Mouse (Mus musculus) erythroblast, embryonic 14.5 days (primary cell): ENCODE measurements around the gene 1500015O10Rik. TPM values are rescaled to one million over a fixed set of nuclear protein-coding genes. Genes with fewer than 3 reads are reported as not detected.

ENCODE experiments used
- H3K27me3 ChIP-seq: 2 replicates; pipeline ENCODE4 v1.6.1; 2012; ENCODE audit warnings: inconsistent platforms; ENCODE audit not compliant: control insufficient read depth
- H3K36me3 ChIP-seq: 2 replicates; pipeline ENCODE4 v1.6.1; 2012; ENCODE audit warnings: mild to moderate bottlenecking, inconsistent platforms; ENCODE audit not compliant: control insufficient read depth
- H3K4me1 ChIP-seq: 2 replicates; pipeline ENCODE4 v1.6.1; 2012; ENCODE audit warnings: inconsistent platforms; ENCODE audit not compliant: control insufficient read depth
- H3K4me3 ChIP-seq: replicated peaks from 2 replicates; pipeline ENCODE3; 2012; ENCODE audit warnings: moderate library complexity, mild to moderate bottlenecking, inconsistent platforms
- H3K9me3 ChIP-seq: 2 replicates; pipeline ENCODE4 v1.6.1; 2012; ENCODE audit warnings: low read length, inconsistent platforms, mixed read lengths; ENCODE audit not compliant: control insufficient read depth
- GATA1 ChIP-seq: IDR thresholded peaks from 2 replicates; pipeline ENCODE4 v1.6.1; 2012; ENCODE audit warnings: low read length, inconsistent platforms, mixed read lengths
- TAL1 ChIP-seq: IDR thresholded peaks from 3 replicates; pipeline ENCODE4 v1.6.1; 2012; ENCODE audit warnings: low read length, inconsistent platforms, mixed read lengths
- polyA plus RNA-seq: library from polyadenylated mRNA; stranded (reverse); fragments of >175 nt; gene quantifications from 2 replicates; pipeline ENCODE4 v1.2.3, GENCODE M21; 2012

Gene 1500015O10Rik
- polyA plus RNA-seq, 1 experiment: not detected

GRCm38 (mm10) chr1:43789765-43790164 lies 59.4 kb downstream of the 1500015O10Rik start:
- TF ChIP-seq TAL1: no peak
- TF ChIP-seq GATA1: no peak
- no peaks in the 10 kb centered on the region for H3K9me3 ChIP-seq
- H3K27me3 ChIP-seq: no peaks in the 10 kb centered on the region
- H3K36me3 ChIP-seq: peaks cover 59% of the 10 kb centered on the region
- no peak overlapping the region for H3K4me3 ChIP-seq
- H3K4me1 ChIP-seq: peaks cover 2% of the 10 kb centered on the region; the same call in 1 of the 2 replicates

Other genes starting within 250 kb of the 1500015O10Rik start
- 0.43 and 0.49 TPM in 2 replicates for gene Uxs1, start 97.2 kb downstream of the 1500015O10Rik start, polyA plus RNA-seq
- gene Tpp2, start 203.0 kb downstream of the 1500015O10Rik start, polyA plus RNA-seq: 0.13 and 0.33 TPM in 2 replicates